Mouse (Mus musculus) left cerebral cortex, adult 18-20 months (tissue): ENCODE results near the gene Aox1. TPM values are rescaled to one million over a fixed set of nuclear protein-coding genes. Genes with fewer than 3 reads are reported as not detected.
A peak's percentile ranks its signal among the peaks of the same experiment; 100 is the strongest.

Experiments
- DNase-seq, 2 experiments: peaks; one replicate each; pipeline ENCODE4 v3.0.0; 2021 to 2022; ENCODE audit warnings: low spot score in 2 of 2, mixed read lengths in 1 of 2
- total RNA-seq, 2 experiments: library from RNA; stranded (reverse); gene quantifications; 2 replicates each; pipeline ENCODE4 v1.2.3; 2021

Aox1 gene
- total RNA-seq, 2 experiments from 2014 or later, result 3.3 to 3.5 TPM

GRCm38 (mm10) chr1:58105685-58106084 is 76.0 kb downstream of the Aox1 start:
- no peak for DNase-seq

GRCm38 (mm10) chr1:58107066-58107465 is 77.3 kb downstream of the Aox1 start:
- DNase-seq, result no peak

GRCm38 (mm10) chr1:58110241-58110640 is 80.5 kb downstream of the Aox1 start:
- DNase-seq, result no peak

GRCm38 (mm10) chr1:58111315-58111714 is 81.6 kb downstream of the Aox1 start:
- DNase-seq, result no peak

- DNase-seq, result peak; percentile 83 to 88
These were observed 83.1 kb downstream of the Aox1 start, which contains the start of gene Aox3 for GRCm38 (mm10) chr1:58112880-58113279. Gene Aox3 (plus strand): TSS chr1:58113130.

- no peak for DNase-seq
These were observed 83.7 kb downstream of the Aox1 start for GRCm38 (mm10) chr1:58113441-58113840.

- DNase-seq, result no peak
These were observed 84.4 kb downstream of the Aox1 start for GRCm38 (mm10) chr1:58114021-58114560.

GRCm38 (mm10) chr1:58114666-58115375 is 85.1 kb downstream of the Aox1 start:
- DNase-seq, result no peak

GRCm38 (mm10) chr1:58118231-58118630 is 88.5 kb downstream of the Aox1 start:
- no peak for DNase-seq

- DNase-seq, result peak; percentile 11 to 12
These were observed 95.2 kb downstream of the Aox1 start for GRCm38 (mm10) chr1:58124901-58125300.

- no peak for DNase-seq
These were observed 108.2 kb downstream of the Aox1 start for GRCm38 (mm10) chr1:58137891-58138290.

GRCm38 (mm10) chr1:58138986-58139385 is 109.3 kb downstream of the Aox1 start:
- DNase-seq, result no peak

GRCm38 (mm10) chr1:58140607-58141006 is 110.9 kb downstream of the Aox1 start:
- DNase-seq, result no peak

- peak; percentile 60 to 61 for DNase-seq
These were observed 114.8 kb downstream of the Aox1 start for GRCm38 (mm10) chr1:58144384-58145069.

GRCm38 (mm10) chr1:58146026-58146425 is 116.3 kb downstream of the Aox1 start:
- DNase-seq, result no peak

- DNase-seq, result no peak
These were observed 118.0 kb downstream of the Aox1 start for GRCm38 (mm10) chr1:58147776-58148175.

- no peak for DNase-seq
These were observed 122.5 kb downstream of the Aox1 start for GRCm38 (mm10) chr1:58152247-58152646.

Other genes starting within 250 kb of the Aox1 start
- under 1 TPM; 0.21 to 0.63 TPM for gene Sgo2a, start 34.0 kb upstream of the Aox1 start, total RNA-seq
- 10 to 100 TPM; 14.4 to 17.6 TPM for gene Kctd18, start 11.0 kb upstream of the Aox1 start, total RNA-seq
- 1 to 10 TPM; 3.7 to 3.9 TPM for gene Aox3, start 83.2 kb downstream of the Aox1 start, total RNA-seq
- 1 to 10 TPM; 3.6 to 4.6 TPM for gene Aox4, start 180.5 kb downstream of the Aox1 start, total RNA-seq
- gene Aox2, start 248.4 kb downstream of the Aox1 start, total RNA-seq, result not detected